Mouse (Mus musculus) olfactory bulb, adult 2 months (tissue): Measurements from ENCODE around the gene Smim4. TPM values are rescaled to one million over a fixed set of nuclear protein-coding genes. Genes with fewer than 3 reads are reported as not detected.

Source experiments
- H3K27ac ChIP-seq: fragments of 200-500 bp; 2 replicates; pipeline ENCODE4 v1.5.1; 2012; ENCODE audit warnings: low read depth, low read length; ENCODE audit not compliant: insufficient read depth
- H3K4me1 ChIP-seq: fragments of 200-500 bp; 2 replicates; pipeline ENCODE4 v1.6.1; 2012; ENCODE audit warnings: low read length; ENCODE audit not compliant: control insufficient read depth, insufficient read depth
- H3K4me3 ChIP-seq: fragments of 200-500 bp; 2 replicates; pipeline ENCODE4 v1.5.1; 2012; ENCODE audit warnings: mild to moderate bottlenecking, low read depth, low read length, moderate library complexity; ENCODE audit not compliant: insufficient read depth
- CTCF ChIP-seq: fragments of 200-500 bp; IDR thresholded peaks from 2 replicates; pipeline ENCODE4 v1.5.1; 2012; ENCODE audit warnings: low read depth, mild to moderate bottlenecking, low read length, moderate library complexity; ENCODE audit not compliant: insufficient read depth
- POLR2A ChIP-seq: fragments of 200-500 bp; IDR thresholded peaks from 2 replicates; pipeline ENCODE4 v1.6.1; 2012; ENCODE audit warnings: mild to moderate bottlenecking, low read depth, low read length, moderate library complexity; ENCODE audit not compliant: insufficient read depth
- WGBS: fragments of 180-500 bp; shearing (Covaris S2); methylation state at CpG from one replicate; pipeline ENCODE4 v1.1.7; 2018; 5-methylcytosine and 5-hydroxymethylcytosine counted together
- polyA plus RNA-seq: library from polyadenylated mRNA; stranded (reverse); fragments of >200 nt; gene quantifications from 2 replicates; pipeline ENCODE4 v1.2.4, GENCODE M21; 2012; ENCODE audit warnings: low replicate concordance; ENCODE audit not compliant: missing spikeins, insufficient read depth, insufficient read length

The Smim4 gene
- polyA plus RNA-seq, 1 experiment, result not detected

- 98% methylated on average over 1 of the region's 1 CpGs for WGBS
- H3K27ac ChIP-seq, result no peak overlapping the region
- no peaks in the 10 kb centered on the region for H3K4me1 ChIP-seq
- H3K4me3 ChIP-seq, result no peak overlapping the region
- TF ChIP-seq CTCF (no peak), POLR2A (no peak)
Observed at GRCm38 (mm10) chr14:31045817-31046216, 82.9 kb downstream of the Smim4 start.

- WGBS, result 83% methylated on average over 5 of the region's 5 CpGs
Observed at GRCm38 (mm10) chr14:31045296-31045695, 83.5 kb downstream of the Smim4 start.

More at GRCm38 (mm10) chr14:31045296-31045695, 83.5 kb downstream of the Smim4 start:
- Histone ChIP-seq H3K4me3 (no peak overlapping the region), H3K4me1 (no peaks in the 10 kb centered on the region), H3K27ac (no peak overlapping the region)
- TF ChIP-seq POLR2A, result no peak
- no peak for TF ChIP-seq CTCF

Other genes starting within 250 kb of the Smim4 start
- not detected in 2 replicates for gene Mustn1, start 249.8 kb downstream of the Smim4 start, polyA plus RNA-seq
- not detected in 2 replicates for gene Itih4, start 242.5 kb downstream of the Smim4 start, polyA plus RNA-seq
- not detected in 2 replicates for gene Itih3, start 205.2 kb downstream of the Smim4 start, polyA plus RNA-seq
- gene Itih1, start 185.7 kb downstream of the Smim4 start, polyA plus RNA-seq, result not detected in 2 replicates
- gene Nek4, start 177.6 kb downstream of the Smim4 start, polyA plus RNA-seq, result not detected in 2 replicates
- gene Glt8d1, start 127.6 kb downstream of the Smim4 start, polyA plus RNA-seq, result not detected in 2 replicates
- not detected in 2 replicates for gene Spcs1, start 127.3 kb downstream of the Smim4 start, polyA plus RNA-seq
- gene Pbrm1, start 109.8 kb downstream of the Smim4 start, polyA plus RNA-seq, result 82.9 and 393 TPM in 2 replicates
- gene Gnl3, start 109.8 kb downstream of the Smim4 start, polyA plus RNA-seq, result not detected in 2 replicates
- not detected in 2 replicates for gene Nt5dc2, start 2.1 kb upstream of the Smim4 start, polyA plus RNA-seq
- gene Stab1, start 39.7 kb upstream of the Smim4 start, polyA plus RNA-seq, result not detected in 2 replicates
- gene Tnnc1, start 79.4 kb upstream of the Smim4 start, polyA plus RNA-seq, result not detected in 2 replicates
- gene Nisch, start 88.0 kb upstream of the Smim4 start, polyA plus RNA-seq, result 606 and 1,155 TPM in 2 replicates
- gene Sema3g, start 88.9 kb upstream of the Smim4 start, polyA plus RNA-seq, result not detected in 2 replicates
- gene Phf7, start 122.4 kb upstream of the Smim4 start, polyA plus RNA-seq, result not detected in 2 replicates
- gene Bap1, start 122.5 kb upstream of the Smim4 start, polyA plus RNA-seq, result not detected in 2 replicates
- not detected in 2 replicates for gene Dnah1, start 194.9 kb upstream of the Smim4 start, polyA plus RNA-seq
- gene Capn7, start 207.7 kb upstream of the Smim4 start, polyA plus RNA-seq, result not detected in 2 replicates